Mouse (Mus musculus): ENCODE data around the gene Wipi2.

DNA sequence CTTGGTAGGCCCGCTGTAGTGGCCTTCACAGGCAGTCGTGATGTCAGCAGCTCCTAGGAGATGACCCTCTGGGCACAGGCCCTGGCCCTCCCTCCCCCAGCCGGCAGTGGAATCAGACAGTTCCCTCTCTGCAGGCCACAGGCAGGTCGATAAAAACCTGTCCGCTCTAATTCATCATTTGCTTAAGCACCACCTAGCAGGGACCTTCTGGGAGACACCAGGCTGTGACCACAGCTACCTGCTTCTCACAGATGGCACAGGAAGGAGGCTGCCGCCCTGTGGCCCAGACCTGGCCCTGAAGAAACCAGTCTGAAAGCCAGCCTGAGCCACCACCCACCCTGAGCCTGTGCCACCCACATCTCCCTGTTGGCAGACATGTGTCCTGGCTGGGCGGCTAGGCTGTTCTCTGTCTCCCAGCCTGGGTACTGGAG lies 50.7 kb downstream of the Wipi2 start:
- no peak for TF ChIP-seq POLR2A (IDR thresholded peaks at IDR 0.05; ENCODE audit: borderline replicate concordance, low read depth, low read length)
- no peak for TF ChIP-seq CTCF (IDR thresholded peaks at IDR 0.05; ENCODE audit: low read depth, low read length)
